Mouse (Mus musculus): ENCODE results near the gene Rptor.
A peak's percentile ranks its signal among the peaks of the same experiment; 100 is the strongest.

Rptor gene

GRCm38 (mm10) chr11:119821514-119821913, 218.8 kb downstream of the Rptor start:
- DNase-seq = no peak

- DNase-seq = no peak
These were observed 221.5 kb downstream of the Rptor start for GRCm38 (mm10) chr11:119824072-119824649.

GRCm38 (mm10) chr11:119825783-119826182, 223.1 kb downstream of the Rptor start:
- DNase-seq = no peak

GRCm38 (mm10) chr11:119826239-119826638, 223.5 kb downstream of the Rptor start:
- no peak for DNase-seq

- no peak for DNase-seq
These were observed 226.4 kb downstream of the Rptor start for GRCm38 (mm10) chr11:119829116-119829515.

GRCm38 (mm10) chr11:119831682-119832081, 229.0 kb downstream of the Rptor start:
- no peak for DNase-seq

GRCm38 (mm10) chr11:119833311-119833710, 230.6 kb downstream of the Rptor start:
- no peak for DNase-seq

GRCm38 (mm10) chr11:119833877-119834804, 231.4 kb downstream of the Rptor start:
- no peak for DNase-seq

- no peak for DNase-seq
These were observed 233.6 kb downstream of the Rptor start for GRCm38 (mm10) chr11:119836326-119836725.

- no peak for DNase-seq
These were observed 235.1 kb downstream of the Rptor start for GRCm38 (mm10) chr11:119837786-119838185.

GRCm38 (mm10) chr11:119839411-119840342, 237.0 kb downstream of the Rptor start:
- DNase-seq = no peak

- DNase-seq = no peak
These were observed 243.9 kb downstream of the Rptor start for GRCm38 (mm10) chr11:119846608-119847007.

- DNase-seq = no peak
These were observed 244.4 kb downstream of the Rptor start for GRCm38 (mm10) chr11:119847076-119847475.

- no peak for DNase-seq
These were observed 244.9 kb downstream of the Rptor start for GRCm38 (mm10) chr11:119847569-119847968.

GRCm38 (mm10) chr11:119848189-119848588, 245.5 kb downstream of the Rptor start:
- DNase-seq = no peak

GRCm38 (mm10) chr11:119855999-119856398, 253.3 kb downstream of the Rptor start:
- DNase-seq = no peak

- DNase-seq = peak in 1 of 2 experiments; percentile 3
These were observed 260.0 kb downstream of the Rptor start for GRCm38 (mm10) chr11:119862523-119863299.

GRCm38 (mm10) chr11:119863421-119863821, 260.7 kb downstream of the Rptor start:
- peak; percentile 57 to 65 for DNase-seq

GRCm38 (mm10) chr11:119866837-119867236, 264.1 kb downstream of the Rptor start:
- DNase-seq = no peak

- no peak for DNase-seq
These were observed 265.4 kb downstream of the Rptor start for GRCm38 (mm10) chr11:119868138-119868537.

GRCm38 (mm10) chr11:119868556-119868955, 265.9 kb downstream of the Rptor start:
- no peak for DNase-seq

- DNase-seq = no peak
These were observed 268.4 kb downstream of the Rptor start for GRCm38 (mm10) chr11:119871141-119871540.
